Mouse (Mus musculus): Measurements from ENCODE around the gene Vax1. TPM values are rescaled to one million over a fixed set of nuclear protein-coding genes. Genes with fewer than 3 reads are reported as not detected.

Vax1 gene
- polyA plus RNA-seq, 1 experiment, result not detected

DNA sequence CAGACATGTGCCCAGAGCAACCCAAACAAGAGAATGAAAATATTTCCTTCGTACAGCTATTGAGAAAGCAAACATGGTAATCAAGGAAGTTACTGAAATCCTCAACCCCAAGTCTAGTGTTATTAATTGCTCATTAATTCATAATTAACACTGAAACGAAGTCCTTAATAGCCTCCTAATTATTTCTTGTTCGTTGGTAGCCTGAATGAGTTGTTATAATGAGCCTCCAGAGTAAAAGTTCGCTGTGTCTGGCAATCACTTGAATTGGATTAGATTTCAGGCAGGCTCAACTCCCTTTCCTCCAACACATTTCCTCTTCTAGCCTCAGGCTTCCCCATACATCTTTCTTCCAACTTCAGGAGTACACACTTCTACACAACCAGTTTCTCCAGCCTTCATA is 27.6 kb downstream of the Vax1 start:
- H3K4me1 ChIP-seq (ENCODE audit: control insufficient read depth, insufficient read depth, low read length), result no peaks in the 10 kb centered on the region
- TF ChIP-seq CTCF (IDR thresholded peaks at IDR 0.05; ENCODE audit: control insufficient read depth, insufficient read depth, low read length) (no peak), POLR2A (IDR thresholded peaks at IDR 0.05; ENCODE audit: borderline replicate concordance, control insufficient read depth, low read depth, low read length) (no peak)
- WGBS, result 58% methylated on average over 4 of the region's 4 CpGs

DNA sequence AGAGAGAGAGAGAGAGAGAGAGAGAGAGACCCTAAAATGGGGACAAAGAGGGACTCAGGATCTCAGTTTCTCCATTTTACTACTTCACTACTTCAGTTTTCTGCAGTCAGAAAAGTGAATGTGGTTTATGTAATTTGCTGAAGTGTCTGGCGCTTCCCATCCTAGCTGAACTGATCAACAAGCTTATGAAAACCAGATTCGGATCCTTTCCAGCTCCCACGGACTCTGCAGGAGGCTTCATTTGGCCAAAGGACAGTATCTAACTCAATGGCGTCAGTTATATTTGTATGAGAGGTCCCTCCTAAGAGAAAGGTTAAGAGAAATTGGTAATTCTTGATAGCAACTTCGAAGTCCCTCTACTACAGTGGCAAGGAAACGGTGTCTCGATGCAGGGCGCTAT is 34.5 kb downstream of the Vax1 start:
- 67% methylated on average over 8 of the region's 8 CpGs for WGBS
- TF ChIP-seq POLR2A (IDR thresholded peaks at IDR 0.05; ENCODE audit: borderline replicate concordance, control insufficient read depth, low read depth, low read length) (no peak), CTCF (IDR thresholded peaks at IDR 0.05; ENCODE audit: control insufficient read depth, insufficient read depth, low read length) (no peak)
- no peak overlapping the region for H3K27ac ChIP-seq (ENCODE audit: control insufficient read depth, insufficient read depth, low read depth, low read length, poor library complexity)
- H3K4me3 ChIP-seq (replicated peaks; ENCODE audit: control insufficient read depth, low read depth, low read length), result no peak overlapping the region
- H3K4me1 ChIP-seq (ENCODE audit: control insufficient read depth, insufficient read depth, low read length), result no peaks in the 10 kb centered on the region

More for the DNA sequence above, 27.6 kb downstream of the Vax1 start:
- Histone ChIP-seq H3K4me3 (replicated peaks; ENCODE audit: control insufficient read depth, low read depth, low read length) (no peak overlapping the region), H3K27ac (ENCODE audit: control insufficient read depth, insufficient read depth, low read depth, low read length, poor library complexity) (no peak overlapping the region)

- no peak overlapping the region for H3K27ac ChIP-seq (ENCODE audit: control insufficient read depth, insufficient read depth, low read depth, low read length, poor library complexity)
- H3K4me3 ChIP-seq (replicated peaks; ENCODE audit: control insufficient read depth, low read depth, low read length), result no peak overlapping the region
- 52% methylated on average over 2 of the region's 2 CpGs for WGBS
- H3K4me1 ChIP-seq (ENCODE audit: control insufficient read depth, insufficient read depth, low read length), result no peaks in the 10 kb centered on the region
- TF ChIP-seq POLR2A (IDR thresholded peaks at IDR 0.05; ENCODE audit: borderline replicate concordance, control insufficient read depth, low read depth, low read length) (no peak), CTCF (IDR thresholded peaks at IDR 0.05; ENCODE audit: control insufficient read depth, insufficient read depth, low read length) (no peak)
These were observed 34.9 kb downstream of the Vax1 start for GRCm38 (mm10) chr19:59134916-59135315.

- no peak for TF ChIP-seq POLR2A (IDR thresholded peaks at IDR 0.05; ENCODE audit: borderline replicate concordance, control insufficient read depth, low read depth, low read length)
- no peak for TF ChIP-seq CTCF (IDR thresholded peaks at IDR 0.05; ENCODE audit: control insufficient read depth, insufficient read depth, low read length)
- Histone ChIP-seq H3K27ac (ENCODE audit: control insufficient read depth, insufficient read depth, low read depth, low read length, poor library complexity) (no peak overlapping the region), H3K4me1 (ENCODE audit: control insufficient read depth, insufficient read depth, low read length) (no peaks in the 10 kb centered on the region), H3K4me3 (replicated peaks; ENCODE audit: control insufficient read depth, low read depth, low read length) (no peak overlapping the region)
- WGBS, result 82% methylated on average over 11 of the region's 11 CpGs
These were observed 36.7 kb downstream of the Vax1 start for GRCm38 (mm10) chr19:59133202-59133601.

- WGBS, result 83% methylated on average over 2 of the region's 2 CpGs
- no peaks in the 10 kb centered on the region for H3K4me1 ChIP-seq (ENCODE audit: control insufficient read depth, insufficient read depth, low read length)
- H3K27ac ChIP-seq (ENCODE audit: control insufficient read depth, insufficient read depth, low read depth, low read length, poor library complexity), result no peak overlapping the region
- no peak for TF ChIP-seq POLR2A (IDR thresholded peaks at IDR 0.05; ENCODE audit: borderline replicate concordance, control insufficient read depth, low read depth, low read length)
- TF ChIP-seq CTCF (IDR thresholded peaks at IDR 0.05; ENCODE audit: control insufficient read depth, insufficient read depth, low read length), result no peak
- H3K4me3 ChIP-seq (replicated peaks; ENCODE audit: control insufficient read depth, low read depth, low read length), result no peak overlapping the region
These were observed 40.2 kb downstream of the Vax1 start for GRCm38 (mm10) chr19:59129671-59130070.

DNA sequence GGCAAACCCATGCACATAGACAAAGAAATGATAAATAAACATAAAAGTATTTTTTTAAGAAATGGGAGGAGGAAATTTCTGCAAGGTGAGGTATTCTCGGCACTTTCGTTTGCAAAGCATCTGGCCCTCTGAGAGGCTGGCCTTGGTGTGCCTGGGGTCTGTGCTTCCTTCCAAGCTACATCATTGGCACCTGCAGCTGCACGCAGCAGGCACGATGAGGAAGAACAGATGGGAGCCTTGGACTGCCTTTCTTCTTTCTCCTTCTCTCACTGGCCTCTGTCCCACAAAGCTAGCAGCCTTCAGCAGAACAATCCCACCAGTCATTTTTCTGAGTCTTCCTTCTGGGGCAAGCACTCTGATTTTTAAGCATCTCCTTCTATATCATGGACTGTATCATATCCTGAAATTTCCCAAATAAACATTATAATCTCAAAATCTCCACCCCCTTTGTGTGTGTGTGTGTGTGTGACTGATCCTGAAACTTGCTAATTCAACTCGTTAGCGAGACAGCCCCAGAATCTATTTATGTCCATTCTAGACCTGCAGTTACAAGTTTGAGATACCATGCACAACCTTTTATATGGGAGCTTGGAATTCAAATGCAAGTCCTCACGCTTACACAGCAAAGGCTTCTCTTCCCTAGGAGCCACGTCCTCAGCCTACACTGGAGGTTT is 41.2 kb downstream of the Vax1 start:
- no peaks in the 10 kb centered on the region for H3K4me1 ChIP-seq (ENCODE audit: control insufficient read depth, insufficient read depth, low read length)
- TF ChIP-seq CTCF (IDR thresholded peaks at IDR 0.05; ENCODE audit: control insufficient read depth, insufficient read depth, low read length) (no peak), POLR2A (IDR thresholded peaks at IDR 0.05; ENCODE audit: borderline replicate concordance, control insufficient read depth, low read depth, low read length) (no peak)
- H3K4me3 ChIP-seq (replicated peaks; ENCODE audit: control insufficient read depth, low read depth, low read length), result no peak overlapping the region
- WGBS, result 72% methylated on average over 8 of the region's 8 CpGs
- no peak overlapping the region for H3K27ac ChIP-seq (ENCODE audit: control insufficient read depth, insufficient read depth, low read depth, low read length, poor library complexity)

DNA sequence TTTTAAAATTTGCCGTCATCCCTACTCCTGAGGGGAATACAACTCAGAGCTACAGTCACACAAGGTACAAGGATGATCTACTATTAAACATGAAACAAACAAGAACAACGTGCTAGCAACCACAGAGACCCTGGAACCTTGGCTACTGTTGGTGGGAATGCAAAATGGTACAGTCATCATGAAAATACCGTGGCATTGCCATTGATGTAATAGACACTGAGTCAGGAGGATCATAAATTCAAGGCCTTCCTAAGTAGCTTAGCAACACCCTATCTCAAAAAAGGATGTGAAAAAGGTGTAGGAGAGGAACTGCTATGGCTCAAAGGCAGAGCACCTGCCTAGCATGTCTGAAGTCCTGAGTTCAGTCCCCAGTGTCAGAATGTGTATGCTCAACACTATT is 42.4 kb downstream of the Vax1 start:
- no peak overlapping the region for H3K4me3 ChIP-seq (replicated peaks; ENCODE audit: control insufficient read depth, low read depth, low read length)
- 72% methylated on average over 3 of the region's 3 CpGs for WGBS
- no peaks in the 10 kb centered on the region for H3K4me1 ChIP-seq (ENCODE audit: control insufficient read depth, insufficient read depth, low read length)
- H3K27ac ChIP-seq (ENCODE audit: control insufficient read depth, insufficient read depth, low read depth, low read length, poor library complexity), result no peak overlapping the region
- TF ChIP-seq POLR2A (IDR thresholded peaks at IDR 0.05; ENCODE audit: borderline replicate concordance, control insufficient read depth, low read depth, low read length) (no peak), CTCF (IDR thresholded peaks at IDR 0.05; ENCODE audit: control insufficient read depth, insufficient read depth, low read length) (no peak)

Other genes with a start within 250 kb of the Vax1 start
- not detected in 2 replicates for gene Eno4, start 226.6 kb downstream of the Vax1 start, polyA plus RNA-seq (2011; ENCODE audit: insufficient read depth, insufficient read length, low replicate concordance, missing spikeins)
- gene Hspa12a, start 226.4 kb downstream of the Vax1 start, polyA plus RNA-seq (2011; ENCODE audit: insufficient read depth, insufficient read length, low replicate concordance, missing spikeins), result 0.92 and 2.3 TPM in 2 replicates
- gene Shtn1, start 94.0 kb downstream of the Vax1 start, polyA plus RNA-seq (2011; ENCODE audit: insufficient read depth, insufficient read length, low replicate concordance, missing spikeins), result 0.49 and 1.0 TPM in 2 replicates
- gene Kcnk18, start 49.2 kb upstream of the Vax1 start, polyA plus RNA-seq (2011; ENCODE audit: insufficient read depth, insufficient read length, low replicate concordance, missing spikeins), result not detected in 2 replicates
- 3.7 and 4.7 TPM in 2 replicates for gene Slc18a2, start 90.8 kb upstream of the Vax1 start, polyA plus RNA-seq (2011; ENCODE audit: insufficient read depth, insufficient read length, low replicate concordance, missing spikeins)
- gene Rps12-ps3, start 152.2 kb upstream of the Vax1 start, polyA plus RNA-seq (2011; ENCODE audit: insufficient read depth, insufficient read length, low replicate concordance, missing spikeins), result 1,301 and 2,446 TPM in 2 replicates
- gene Pdzd8, start 175.7 kb upstream of the Vax1 start, polyA plus RNA-seq (2011; ENCODE audit: insufficient read depth, insufficient read length, low replicate concordance, missing spikeins), result 8.8 and 13.6 TPM in 2 replicates